Mouse (Mus musculus) E14TG2a.4 (cell line): ENCODE data around the gene Hist1h2bh.

Source experiments
- CTCF ChIP-seq: conservative IDR thresholded peaks from 2 replicates; pipeline ENCODE4 v1.5.1; 2014; ENCODE audit warnings: low read length
- NANOG ChIP-seq: IDR thresholded peaks from 2 replicates; pipeline ENCODE4 v1.6.1; 2014; ENCODE audit warnings: borderline replicate concordance, low read length, mixed read lengths
- POU5F1 ChIP-seq: IDR thresholded peaks from 2 replicates; pipeline ENCODE4 v1.6.1; 2014; ENCODE audit warnings: low read length, borderline replicate concordance

GRCm38 (mm10) chr13:23572218-23573033, 29.2 kb upstream of the Hist1h2bh start:
- no peak for TF ChIP-seq CTCF
- no peak for TF ChIP-seq POU5F1
- no peak for TF ChIP-seq NANOG
